Mouse (Mus musculus) cerebellum, adult 9-10 months (tissue): ENCODE data around the gene Lif.

Experiments
- DNase-seq: peaks from one replicate; pipeline ENCODE4 v3.0.0; 2022

Gene Lif

GRCm38 (mm10) chr11:4299735-4300474, 42.5 kb downstream of the Lif start:
- no peak for DNase-seq

DNA sequence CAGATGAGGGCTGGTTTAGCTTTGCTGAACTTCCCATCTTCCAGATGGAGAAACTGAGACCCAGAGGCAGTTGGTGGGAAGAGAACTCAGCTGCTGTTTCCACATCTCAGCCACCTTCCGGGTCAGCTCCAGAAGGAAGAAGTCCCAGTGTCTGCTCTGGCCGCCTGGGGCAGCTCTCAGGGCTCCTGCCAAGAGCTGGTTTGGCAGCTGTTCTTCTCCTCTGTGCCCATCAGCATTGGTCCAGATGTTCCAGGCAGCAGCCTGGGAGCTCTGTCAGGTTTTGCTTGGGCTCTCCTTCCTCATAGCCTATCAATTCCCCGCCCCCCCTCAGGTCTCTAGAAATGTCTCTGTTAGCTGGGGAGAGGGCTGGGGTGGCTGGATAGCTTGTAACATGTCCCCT, 43.3 kb downstream of the Lif start:
- no peak for DNase-seq

- no peak for DNase-seq
These were observed 45.1 kb downstream of the Lif start for GRCm38 (mm10) chr11:4302363-4302913.

DNA sequence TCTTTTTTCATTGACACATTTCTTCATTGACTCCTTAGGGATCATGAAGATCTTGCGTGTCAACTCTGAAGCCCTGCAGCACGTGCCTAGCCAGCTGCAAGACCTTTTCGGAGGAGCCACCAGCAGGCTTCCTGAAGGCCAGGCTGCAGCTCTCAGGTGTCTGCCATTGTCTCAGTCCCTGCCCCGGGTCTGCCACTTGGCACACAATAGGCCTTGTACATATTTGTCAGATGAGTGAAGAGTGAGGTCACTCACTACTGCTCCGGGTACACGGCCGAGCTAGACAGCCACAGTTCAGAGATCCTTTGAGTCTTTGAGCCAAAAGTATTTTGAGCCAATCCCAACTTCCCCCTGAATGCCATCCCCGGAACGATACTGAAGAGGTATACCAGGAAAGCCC, 45.7 kb downstream of the Lif start:
- no peak for DNase-seq

- DNase-seq = no peak
These were observed 46.8 kb downstream of the Lif start for GRCm38 (mm10) chr11:4304203-4304602.

DNA sequence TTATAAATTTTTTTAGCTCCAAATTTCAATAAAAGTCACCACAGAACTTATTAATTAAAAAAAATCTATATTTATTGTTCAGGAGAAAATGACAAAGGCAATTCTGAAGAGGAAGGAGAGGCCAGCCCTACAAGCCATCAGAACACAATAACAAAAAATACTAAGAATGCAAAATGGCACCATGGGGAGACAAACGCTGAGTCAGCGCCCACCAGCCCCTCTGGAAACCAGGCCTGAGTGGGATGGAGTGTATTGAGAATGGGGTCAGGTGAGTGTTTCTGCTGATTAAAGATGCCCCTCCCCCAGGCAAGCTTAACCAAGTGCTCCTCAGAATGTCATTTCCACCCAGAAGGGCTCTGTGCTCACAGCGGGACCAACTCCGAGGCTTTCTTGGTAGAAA, 47.7 kb downstream of the Lif start:
- no peak for DNase-seq

DNA sequence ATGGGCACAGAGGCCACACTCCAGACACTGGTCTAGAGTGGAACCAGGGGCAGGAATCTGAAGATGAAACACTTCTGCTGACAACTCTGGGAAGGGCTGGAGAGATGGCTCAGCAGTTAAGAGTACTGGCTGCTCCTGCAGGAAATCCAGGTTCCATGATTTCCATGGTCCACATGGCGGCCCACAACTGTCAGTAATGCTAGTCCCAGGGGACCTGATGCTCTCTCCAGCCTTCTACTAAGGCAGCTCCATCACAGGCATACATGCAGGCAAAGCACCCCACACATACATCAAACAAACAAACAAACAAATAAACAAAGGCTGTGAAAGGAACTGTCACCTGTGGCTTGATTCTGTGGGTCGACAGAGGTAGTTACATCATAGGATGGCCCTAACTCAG, 48.7 kb downstream of the Lif start:
- DNase-seq = no peak

DNA sequence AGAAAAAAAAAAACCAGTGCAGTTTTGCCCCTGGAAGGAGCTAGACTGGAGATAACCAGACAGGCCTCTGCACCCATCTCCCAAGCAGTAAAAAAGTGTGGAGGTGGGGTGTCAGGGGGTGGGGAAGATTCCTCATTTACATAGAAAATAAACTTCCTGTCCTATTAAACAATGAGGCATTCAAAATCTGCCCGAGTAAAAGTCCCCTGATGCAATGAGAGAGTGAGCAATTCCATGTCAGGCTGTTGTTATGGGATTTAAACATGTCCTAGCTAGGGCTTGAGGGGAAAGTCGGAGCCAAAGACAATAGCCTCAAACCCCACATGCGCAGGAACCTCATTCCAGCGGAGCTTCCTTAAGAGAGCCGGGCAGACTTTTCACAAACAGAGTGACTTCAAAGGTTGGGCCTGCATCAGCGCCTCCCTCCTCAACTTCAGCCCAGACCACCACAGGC, 50.7 kb downstream of the Lif start:
- DNase-seq = no peak

GRCm38 (mm10) chr11:4308514-4309450, 51.4 kb downstream of the Lif start:
- DNase-seq = peak; percentile 43

GRCm38 (mm10) chr11:4309613-4310012, 52.3 kb downstream of the Lif start:
- DNase-seq = no peak

- DNase-seq = no peak
These were observed 53.0 kb downstream of the Lif start for GRCm38 (mm10) chr11:4310324-4310723.

- DNase-seq = no peak
These were observed 54.8 kb downstream of the Lif start for GRCm38 (mm10) chr11:4312180-4312579.

DNA sequence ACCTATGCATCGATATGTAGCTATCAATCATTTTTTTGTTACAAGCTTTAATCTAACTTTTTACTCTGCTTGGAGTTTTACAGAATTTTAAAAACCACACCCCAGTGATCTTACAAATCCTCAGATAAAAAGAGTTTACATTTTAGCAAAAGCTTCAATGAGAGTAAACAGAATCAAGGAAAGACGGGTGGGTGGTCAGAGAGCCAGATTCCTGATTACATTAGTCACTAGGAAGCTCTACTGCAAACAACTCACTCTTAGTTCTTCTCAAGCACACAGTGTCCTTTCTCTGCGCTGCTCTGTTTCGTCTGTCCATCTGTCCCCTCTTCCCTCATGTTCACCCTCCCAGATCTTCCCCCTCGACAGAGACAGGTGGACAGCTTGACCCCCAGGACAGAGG, 59.9 kb downstream of the Lif start:
- no peak for DNase-seq

- DNase-seq = no peak
These were observed 60.7 kb downstream of the Lif start for GRCm38 (mm10) chr11:4318011-4318410.

DNA sequence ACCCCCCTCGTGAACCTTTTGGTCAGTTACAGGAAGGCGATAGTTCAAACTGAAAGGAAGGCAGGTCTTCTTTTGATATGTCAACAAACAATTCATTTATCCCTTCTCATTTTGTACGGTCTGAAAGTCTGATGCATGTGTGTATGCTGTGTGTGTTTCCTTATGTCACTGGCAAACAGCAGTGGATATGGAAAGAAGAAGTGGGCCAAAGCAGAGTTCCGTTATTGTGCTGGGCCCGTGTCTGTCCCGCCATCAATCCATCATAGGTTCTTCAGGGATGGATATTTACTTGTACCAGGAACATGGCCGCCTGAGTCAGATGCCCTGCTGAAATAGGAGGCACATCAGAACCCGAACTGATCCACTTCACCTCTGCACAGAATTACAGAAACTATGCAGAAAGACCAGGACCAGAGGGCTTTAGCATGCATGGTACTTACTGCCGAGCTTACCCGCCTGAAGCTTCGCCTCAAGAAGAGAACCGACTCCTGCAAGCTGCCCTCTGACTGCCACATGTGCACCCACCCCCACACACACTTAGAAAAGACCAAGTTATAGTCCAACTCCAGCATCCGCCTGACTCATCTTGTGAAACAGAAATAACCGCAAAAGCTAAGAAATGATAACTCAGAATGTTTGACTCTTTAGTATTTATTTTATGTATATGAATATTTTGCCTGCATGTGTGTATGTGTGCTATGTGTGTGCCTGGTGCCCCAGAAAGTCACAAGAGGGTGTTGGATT, 62.0 kb downstream of the Lif start:
- no peak for DNase-seq

- no peak for DNase-seq
These were observed 63.5 kb downstream of the Lif start for GRCm38 (mm10) chr11:4320876-4321275.
